Mouse (Mus musculus): ENCODE results near the gene Samd10. TPM values are rescaled to one million over a fixed set of nuclear protein-coding genes. Genes with fewer than 3 reads are reported as not detected.

Samd10 gene
- polyA plus RNA-seq, 1 experiment = 61.7 TPM

DNA sequence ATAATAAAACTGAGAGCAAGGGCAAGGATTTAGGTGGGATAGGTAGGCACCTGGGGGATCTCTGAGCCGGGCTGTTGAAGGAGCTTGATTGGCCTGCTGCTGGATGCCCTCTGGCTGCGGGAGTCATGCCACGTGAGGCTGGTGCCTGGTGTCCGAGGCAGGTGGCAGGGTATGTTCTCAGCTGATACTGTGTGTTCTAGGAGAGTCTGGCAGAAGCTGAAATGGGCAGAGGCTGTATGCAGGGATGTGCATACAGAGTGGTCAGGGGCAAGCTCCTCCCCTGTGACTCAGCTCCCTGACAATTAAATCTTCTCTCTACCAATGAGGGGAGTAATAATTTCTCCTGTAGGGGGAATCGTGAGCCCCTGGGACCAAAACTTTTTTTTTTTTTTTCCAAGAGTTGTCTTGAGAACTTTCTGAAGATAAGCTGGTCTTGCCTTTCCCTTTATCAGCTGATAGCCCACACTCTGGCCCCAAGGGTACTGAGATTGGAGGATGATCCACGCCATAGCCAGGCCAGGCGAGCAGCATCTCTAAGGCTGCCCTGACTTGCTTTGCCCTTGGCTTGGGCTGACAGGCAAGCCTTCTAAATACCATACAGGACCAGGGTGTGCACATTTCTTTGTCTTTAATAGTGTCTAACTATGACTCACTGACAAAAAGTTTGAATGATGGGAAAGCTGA is 1.5 kb downstream of the Samd10 start:
- H3K27ac ChIP-seq (ENCODE audit: control insufficient read depth, insufficient read depth, low read depth, low read length) = peak overlapping the region; percentile 18
- H3K27me3 ChIP-seq (ENCODE audit: control insufficient read depth, insufficient read depth, low read length) = no peaks in the 10 kb centered on the region
- peaks cover 2% of the 10 kb centered on the region for H3K36me3 ChIP-seq (ENCODE audit: control insufficient read depth, insufficient read depth, low read length)
- peak overlapping the region; percentile 53 for H3K4me3 ChIP-seq (ENCODE audit: control insufficient read depth, low read depth, low read length)
- peaks cover 21% of the 10 kb centered on the region for H3K4me1 ChIP-seq (ENCODE audit: control insufficient read depth, insufficient read depth, low read length)
- TF ChIP-seq POLR2A (IDR thresholded peaks at IDR 0.05; ENCODE audit: control insufficient read depth, low read depth, low read length) (no peak; the same call in 1 of the 2 replicates), CTCF (IDR thresholded peaks at IDR 0.05; ENCODE audit: control insufficient read depth, insufficient read depth, insufficient replicate concordance, low read depth, low read length) (no peak)

DNA sequence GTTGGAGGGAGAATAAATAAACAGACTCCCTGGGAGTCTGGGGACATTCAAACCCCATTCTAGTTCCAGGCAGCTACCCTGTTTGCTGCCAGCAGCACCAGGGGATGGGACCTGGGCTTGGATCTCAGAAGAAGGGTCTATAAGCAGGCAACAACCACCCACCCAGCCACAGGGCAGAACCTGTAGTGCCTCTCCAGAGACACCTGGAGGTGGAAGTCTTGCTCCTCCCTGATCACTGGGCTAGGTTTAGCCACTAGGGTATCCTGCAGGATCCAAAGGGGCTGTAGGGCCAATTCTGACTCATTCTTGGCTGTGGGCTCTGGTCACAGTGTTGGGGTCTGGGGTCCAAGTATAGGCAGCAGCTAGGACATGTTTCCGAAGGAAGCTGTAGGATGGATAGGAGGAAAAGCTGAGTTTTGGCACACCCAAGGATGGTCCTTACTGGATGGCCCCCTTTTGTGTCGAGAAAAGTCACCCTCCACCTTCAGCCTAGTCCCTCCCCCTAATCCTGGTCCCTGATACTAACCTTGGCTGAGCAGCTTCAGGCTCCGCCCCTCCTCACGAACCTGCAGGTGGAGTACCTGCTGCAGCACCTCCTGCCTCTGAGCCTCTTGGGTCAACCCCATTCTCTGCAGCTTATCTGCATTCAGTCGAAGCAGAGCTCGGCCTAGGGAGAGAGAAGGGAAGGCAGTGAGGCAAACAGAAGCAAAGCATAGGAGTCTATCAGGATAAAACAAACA is 2.6 kb downstream of the Samd10 start:
- no peak overlapping the region for H3K27ac ChIP-seq (ENCODE audit: control insufficient read depth, insufficient read depth, low read depth, low read length)
- H3K4me1 ChIP-seq (ENCODE audit: control insufficient read depth, insufficient read depth, low read length) = peaks cover 25% of the 10 kb centered on the region
- TF ChIP-seq CTCF (IDR thresholded peaks at IDR 0.05; ENCODE audit: control insufficient read depth, insufficient read depth, insufficient replicate concordance, low read depth, low read length) = no peak
- H3K4me3 ChIP-seq (ENCODE audit: control insufficient read depth, low read depth, low read length) = peak overlapping the region; percentile 14
- no peaks in the 10 kb centered on the region for H3K27me3 ChIP-seq (ENCODE audit: control insufficient read depth, insufficient read depth, low read length)
- peaks cover 2% of the 10 kb centered on the region for H3K36me3 ChIP-seq (ENCODE audit: control insufficient read depth, insufficient read depth, low read length)

DNA sequence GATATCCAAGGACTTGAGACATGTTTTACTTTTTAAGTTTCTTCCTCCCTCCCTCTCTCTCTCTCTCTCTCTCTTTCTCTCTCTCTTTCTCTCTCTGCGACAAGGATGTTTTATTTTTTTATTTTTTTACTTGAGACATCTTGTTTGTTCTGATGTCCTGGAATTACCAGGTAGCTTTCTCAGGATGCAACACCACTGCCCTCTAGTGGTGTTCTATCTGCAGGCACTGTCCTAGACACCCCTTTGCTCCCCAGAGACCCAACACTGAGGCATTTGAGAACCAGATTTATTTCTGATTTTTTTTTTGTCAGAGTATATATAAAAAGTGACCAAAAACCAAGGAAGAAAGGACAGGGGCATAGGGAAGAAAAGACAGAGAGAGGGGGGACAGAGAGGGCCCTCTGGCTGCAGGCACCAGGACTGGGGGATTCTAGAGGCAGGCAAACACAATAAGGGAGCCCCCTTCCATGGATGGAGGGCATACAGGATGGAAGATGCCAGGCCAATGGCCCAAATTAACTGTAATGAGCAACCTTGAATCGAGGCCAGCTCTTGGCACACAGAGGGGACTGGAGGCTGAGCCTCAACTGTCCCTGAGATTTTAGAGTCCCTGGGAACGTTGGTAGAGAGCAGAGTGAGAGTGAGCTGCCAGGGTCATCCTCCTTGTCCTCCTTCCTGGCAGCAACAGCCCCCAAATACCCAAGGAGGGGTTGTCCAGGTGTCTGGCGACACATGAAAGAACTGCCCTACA is 3.9 kb downstream of the Samd10 start:
- H3K36me3 ChIP-seq (ENCODE audit: control insufficient read depth, insufficient read depth, low read length) = peaks cover 2% of the 10 kb centered on the region
- H3K4me3 ChIP-seq (ENCODE audit: control insufficient read depth, low read depth, low read length) = peak overlapping the region; percentile 56
- TF ChIP-seq POLR2A (IDR thresholded peaks at IDR 0.05; ENCODE audit: control insufficient read depth, low read depth, low read length) = no peak
- TF ChIP-seq CTCF (IDR thresholded peaks at IDR 0.05; ENCODE audit: control insufficient read depth, insufficient read depth, insufficient replicate concordance, low read depth, low read length) = no peak
- H3K27me3 ChIP-seq (ENCODE audit: control insufficient read depth, insufficient read depth, low read length) = no peaks in the 10 kb centered on the region
- H3K27ac ChIP-seq (ENCODE audit: control insufficient read depth, insufficient read depth, low read depth, low read length) = peak overlapping the region; percentile 30; the same call in 1 of the 2 replicates
- H3K4me1 ChIP-seq (ENCODE audit: control insufficient read depth, insufficient read depth, low read length) = peaks cover 17% of the 10 kb centered on the region

DNA sequence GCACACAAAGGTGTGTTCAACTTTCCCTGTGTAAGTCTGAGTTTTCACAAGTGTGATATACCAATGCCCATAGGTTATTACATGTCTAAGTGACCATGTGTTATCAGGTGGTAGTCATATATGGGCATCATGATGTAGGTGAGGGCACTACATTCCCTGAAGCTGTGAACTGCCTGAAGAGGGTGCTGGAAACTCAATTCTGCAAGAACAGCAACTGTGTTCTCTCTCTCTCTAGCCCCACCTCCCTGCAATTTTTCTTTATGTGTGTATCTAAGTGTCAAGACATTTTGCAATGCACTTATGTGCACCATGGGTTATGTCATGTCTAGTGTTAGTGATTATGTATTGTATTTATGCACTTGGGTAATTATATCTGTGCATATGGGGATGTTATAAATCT is 5.1 kb downstream of the Samd10 start:
- Histone ChIP-seq H3K4me1 (ENCODE audit: control insufficient read depth, insufficient read depth, low read length) (peaks cover 11% of the 10 kb centered on the region), H3K27me3 (ENCODE audit: control insufficient read depth, insufficient read depth, low read length) (no peaks in the 10 kb centered on the region), H3K4me3 (ENCODE audit: control insufficient read depth, low read depth, low read length) (peak overlapping the region; percentile 70), H3K27ac (ENCODE audit: control insufficient read depth, insufficient read depth, low read depth, low read length) (no peak overlapping the region), H3K36me3 (ENCODE audit: control insufficient read depth, insufficient read depth, low read length) (peaks cover 2% of the 10 kb centered on the region)
- TF ChIP-seq CTCF (IDR thresholded peaks at IDR 0.05; ENCODE audit: control insufficient read depth, insufficient read depth, insufficient replicate concordance, low read depth, low read length) (no peak), POLR2A (IDR thresholded peaks at IDR 0.05; ENCODE audit: control insufficient read depth, low read depth, low read length) (no peak)

DNA sequence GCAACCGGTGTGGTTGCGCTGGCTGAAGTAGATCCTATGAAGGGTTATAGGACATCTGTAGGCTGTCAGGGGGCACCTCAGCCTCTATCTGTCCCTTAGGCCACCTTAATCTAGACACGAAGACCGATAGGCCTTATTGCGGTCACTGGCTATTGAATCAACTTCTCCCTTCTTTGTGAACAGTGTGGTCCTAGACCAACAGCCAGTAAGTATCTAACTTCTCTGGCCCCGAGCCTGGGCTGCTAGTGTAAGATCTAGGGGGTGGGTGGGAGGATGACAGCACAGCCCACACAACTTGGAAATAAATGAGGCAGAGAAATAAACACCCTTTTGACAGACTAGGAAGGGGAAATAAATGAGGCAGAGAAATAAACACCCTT is 6.0 kb downstream of the Samd10 start:
- peak overlapping the region; percentile 100 for H3K4me3 ChIP-seq (ENCODE audit: control insufficient read depth, low read depth, low read length)
- H3K27me3 ChIP-seq (ENCODE audit: control insufficient read depth, insufficient read depth, low read length) = no peaks in the 10 kb centered on the region
- peaks cover 3% of the 10 kb centered on the region for H3K36me3 ChIP-seq (ENCODE audit: control insufficient read depth, insufficient read depth, low read length)
- H3K27ac ChIP-seq (ENCODE audit: control insufficient read depth, insufficient read depth, low read depth, low read length) = peak overlapping the region; percentile 100
- TF ChIP-seq POLR2A (IDR thresholded peaks at IDR 0.05; ENCODE audit: control insufficient read depth, low read depth, low read length) (no peak), CTCF (IDR thresholded peaks at IDR 0.05; ENCODE audit: control insufficient read depth, insufficient read depth, insufficient replicate concordance, low read depth, low read length) (no peak)
- H3K4me1 ChIP-seq (ENCODE audit: control insufficient read depth, insufficient read depth, low read length) = peaks cover 6% of the 10 kb centered on the region

DNA sequence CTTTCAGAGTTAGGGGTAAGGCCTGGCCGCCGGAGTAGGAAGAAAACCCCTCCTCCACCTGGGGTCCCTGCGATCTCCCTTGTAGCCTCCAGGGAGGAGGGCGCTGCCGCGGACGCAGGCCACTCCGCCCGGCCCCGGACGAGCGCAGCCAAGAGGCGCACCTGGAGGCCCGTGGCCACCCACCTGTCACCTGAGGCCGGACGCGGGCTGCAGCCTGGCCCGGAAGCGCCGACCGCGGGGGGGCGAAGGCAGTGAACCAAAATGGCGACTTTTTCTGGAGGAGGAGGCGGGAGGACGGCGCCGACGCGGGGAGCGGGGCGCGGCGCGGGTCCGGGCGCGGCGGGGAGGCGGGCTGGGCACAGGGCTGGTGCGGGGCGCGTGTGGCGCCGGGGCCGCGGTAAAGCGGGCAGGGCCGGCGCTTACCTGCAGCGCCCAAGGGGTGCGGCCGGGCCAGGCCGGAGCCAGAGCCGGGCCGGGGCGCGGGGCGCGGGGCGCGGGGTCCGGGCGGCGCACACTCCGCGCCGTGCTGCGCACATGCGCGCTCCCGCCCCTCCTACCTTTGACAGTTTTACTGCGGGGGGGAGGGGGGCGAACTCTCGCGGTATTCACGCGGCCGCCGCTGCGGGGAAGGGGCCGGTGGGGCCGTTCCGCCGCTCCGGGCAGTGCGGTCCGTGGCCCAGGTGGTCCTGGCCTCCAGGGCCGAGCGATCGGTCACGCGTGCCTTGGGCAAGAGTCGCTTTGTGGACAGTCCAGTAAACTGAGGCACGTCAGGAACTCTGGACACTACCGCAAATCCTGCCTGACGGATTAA is 6.6 kb downstream of the Samd10 start, which contains the start of gene Zfp512b:
Zfp512b (minus strand) TSS at position 573 of the 811 bp plus-strand sequence.
- Histone ChIP-seq H3K4me1 (ENCODE audit: control insufficient read depth, insufficient read depth, low read length) (peaks cover 6% of the 10 kb centered on the region), H3K27ac (ENCODE audit: control insufficient read depth, insufficient read depth, low read depth, low read length) (peak within 1 kb of the TSS; percentile 100), H3K36me3 (ENCODE audit: control insufficient read depth, insufficient read depth, low read length) (peaks cover 3% of the 10 kb centered on the region), H3K27me3 (ENCODE audit: control insufficient read depth, insufficient read depth, low read length) (no peaks in the 10 kb centered on the region), H3K4me3 (ENCODE audit: control insufficient read depth, low read depth, low read length) (peak within 1 kb of the TSS; percentile 100)
- peak; percentile 97 for TF ChIP-seq POLR2A (IDR thresholded peaks at IDR 0.05; ENCODE audit: control insufficient read depth, low read depth, low read length)
- no peak for TF ChIP-seq CTCF (IDR thresholded peaks at IDR 0.05; ENCODE audit: control insufficient read depth, insufficient read depth, insufficient replicate concordance, low read depth, low read length)

All from testis, adult 2 months (tissue).